Mouse (Mus musculus): Measurements from ENCODE around the gene Adh6b. TPM values are rescaled to one million over a fixed set of nuclear protein-coding genes. Genes with fewer than 3 reads are reported as not detected.

The Adh6b gene
- polyA plus RNA-seq, 1 experiment from 2014 or later = 0.20 TPM

Other genes with a start within 250 kb of the Adh6b start
- gene Trmt10a, start 198.3 kb upstream of the Adh6b start, polyA plus RNA-seq (2014; fragmentation: Nextera tagmentation; extraction: Ambion mirVana) = 6.0 and 9.5 TPM in 2 replicates
- 7.5 and 8.6 TPM in 2 replicates for gene Mttp, start 196.8 kb upstream of the Adh6b start, polyA plus RNA-seq (2014; fragmentation: Nextera tagmentation; extraction: Ambion mirVana)
- not detected in 2 replicates for gene 4930579F01Rik, start 147.9 kb upstream of the Adh6b start, polyA plus RNA-seq (2014; fragmentation: Nextera tagmentation; extraction: Ambion mirVana)
- 0.14 and 0.96 TPM in 2 replicates for gene Adh7, start 124.0 kb upstream of the Adh6b start, polyA plus RNA-seq (2014; fragmentation: Nextera tagmentation; extraction: Ambion mirVana)
- 0.47 and 0.57 TPM in 2 replicates for gene Adh1, start 80.8 kb upstream of the Adh6b start, polyA plus RNA-seq (2014; fragmentation: Nextera tagmentation; extraction: Ambion mirVana)
- gene Adh6a, start 28.5 kb upstream of the Adh6b start, polyA plus RNA-seq (2014; fragmentation: Nextera tagmentation; extraction: Ambion mirVana) = not detected in 2 replicates
- not detected in 2 replicates for gene Adh4, start 73.7 kb downstream of the Adh6b start, polyA plus RNA-seq (2014; fragmentation: Nextera tagmentation; extraction: Ambion mirVana)
- 295 and 320 TPM in 2 replicates for gene Adh5, start 101.3 kb downstream of the Adh6b start, polyA plus RNA-seq (2014; fragmentation: Nextera tagmentation; extraction: Ambion mirVana)
- 48.9 and 51.8 TPM in 2 replicates for gene Metap1, start 147.7 kb downstream of the Adh6b start, polyA plus RNA-seq (2014; fragmentation: Nextera tagmentation; extraction: Ambion mirVana)
- 448 and 459 TPM in 2 replicates for gene Eif4e, start 184.4 kb downstream of the Adh6b start, polyA plus RNA-seq (2014; fragmentation: Nextera tagmentation; extraction: Ambion mirVana)